Mouse (Mus musculus) erythroid progenitor cell, adult 5-6 weeks (primary cell): ENCODE measurements around the gene Tcfl5. TPM values are rescaled to one million over a fixed set of nuclear protein-coding genes. Genes with fewer than 3 reads are reported as not detected.
A peak's percentile ranks its signal among the peaks of the same experiment; 100 is the strongest.

ENCODE experiments used
- ATAC-seq: replicated peaks from 2 replicates; pipeline ENCODE4 v1.8.0; 2016; ENCODE audit warnings: moderate number of reproducible peaks, mild to moderate bottlenecking, moderate TSS enrichment, inconsistent platforms; ENCODE audit not compliant: poor library complexity, low FRiP score, severe bottlenecking
- total RNA-seq, 2 experiments: library from RNA; stranded (forward) in 1 of 2; stranded (reverse) in 1 of 2; fragments of 150-400 nt in 1 of 2; fragments of 186-747, 209-891 nt in 1 of 2; gene quantifications; 2 replicates each; pipeline versions ENCODE4 v1.2.3 to v1.2.4; 2015 to 2017; ENCODE audit warnings: low replicate concordance in 2 of 2

Gene Tcfl5
- total RNA-seq (2015; ENCODE audit: low replicate concordance), result not detected in 2 replicates
- total RNA-seq (2017; ENCODE audit: low replicate concordance), result not detected in 2 replicates

- ATAC-seq, result no peak
Observed at GRCm38 (mm10) chr2:180642555-180643260, at the start of gene Tcfl5. TSS of gene Tcfl5 (minus strand) at chr2:180642708.

- ATAC-seq, result no peak
Observed at GRCm38 (mm10) chr2:180689841-180690240, 47.3 kb upstream of the Tcfl5 start.

GRCm38 (mm10) chr2:180684031-180684430 lies 41.5 kb upstream of the Tcfl5 start:
- no peak for ATAC-seq

- ATAC-seq, result peak; percentile 83
Observed at GRCm38 (mm10) chr2:180683524-180683923, 41.0 kb upstream of the Tcfl5 start.

- no peak for ATAC-seq
Observed at GRCm38 (mm10) chr2:180681225-180681624, 38.7 kb upstream of the Tcfl5 start.

GRCm38 (mm10) chr2:180678609-180679140 lies 36.2 kb upstream of the Tcfl5 start:
- ATAC-seq, result peak; percentile 75

GRCm38 (mm10) chr2:180676706-180677105 lies 34.2 kb upstream of the Tcfl5 start:
- ATAC-seq, result no peak

- no peak for ATAC-seq
Observed at GRCm38 (mm10) chr2:180662008-180662407, 19.5 kb upstream of the Tcfl5 start.

GRCm38 (mm10) chr2:180660521-180660920 lies 18.0 kb upstream of the Tcfl5 start:
- ATAC-seq, result no peak

GRCm38 (mm10) chr2:180659353-180660150 lies 17.0 kb upstream of the Tcfl5 start:
- no peak for ATAC-seq

- no peak for ATAC-seq
Observed at GRCm38 (mm10) chr2:180658381-180658780, 15.9 kb upstream of the Tcfl5 start.

- ATAC-seq, result peak; percentile 80
Observed at GRCm38 (mm10) chr2:180657394-180658013, 15.0 kb upstream of the Tcfl5 start.

- ATAC-seq, result no peak
Observed at GRCm38 (mm10) chr2:180655150-180655549, 12.6 kb upstream of the Tcfl5 start.

- ATAC-seq, result no peak
Observed at GRCm38 (mm10) chr2:180654666-180655065, 12.2 kb upstream of the Tcfl5 start.

GRCm38 (mm10) chr2:180646841-180647240 lies 4.3 kb upstream of the Tcfl5 start:
- ATAC-seq, result no peak

GRCm38 (mm10) chr2:180643626-180644025 lies 1.1 kb upstream of the Tcfl5 start:
- ATAC-seq, result no peak

- ATAC-seq, result no peak
Observed at GRCm38 (mm10) chr2:180641576-180642554, 643 bp downstream of the Tcfl5 start.

GRCm38 (mm10) chr2:180611882-180612281 lies 30.6 kb downstream of the Tcfl5 start:
- ATAC-seq, result no peak

- no peak for ATAC-seq
Observed at GRCm38 (mm10) chr2:180610283-180610682, 32.2 kb downstream of the Tcfl5 start.
